Mouse (Mus musculus) urinary bladder, adult 18-20 months (tissue): ENCODE measurements around the gene Hnrnpa2b1.

ENCODE experiments used
- DNase-seq, 2 experiments: peaks; one replicate each; pipeline ENCODE4 v3.0.0; 2022; ENCODE audit warnings: low spot score in 2 of 2, mixed read lengths in 2 of 2

Gene Hnrnpa2b1

GRCm38 (mm10) chr6:51417306-51417936 lies 52.3 kb downstream of the Hnrnpa2b1 start:
- DNase-seq: no peak

- no peak for DNase-seq
Measured at GRCm38 (mm10) chr6:51416433-51416832, 53.3 kb downstream of the Hnrnpa2b1 start.
